Mouse (Mus musculus) liver, embryonic 12.5 days (tissue): ENCODE data around the gene Steap2. TPM values are rescaled to one million over a fixed set of nuclear protein-coding genes. Genes with fewer than 3 reads are reported as not detected.
"Not testable (repeated sequence)": the region's sequence is repeated elsewhere in the genome, so short reads cannot be mapped to it uniquely, and the experiment has no call there.

ENCODE experiments used
- ATAC-seq: fragments of 200-750 bp; cut with Nextera tagmentation; 2 replicates; pipeline ENCODE4 v1.8.0; 2017; ENCODE audit warnings: moderate number of reproducible peaks, mild to moderate bottlenecking, moderate library complexity
- H3K27ac ChIP-seq: fragments of 300-500 bp; sonication (generic); 2 replicates; pipeline ENCODE4 v1.5.1; 2016; ENCODE audit warnings: mild to moderate bottlenecking
- H3K27me3 ChIP-seq: fragments of 300-500 bp; sonication (generic); replicated peaks from 2 replicates; pipeline ENCODE4 v1.6.1; 2016; ENCODE audit warnings: mild to moderate bottlenecking, moderate library complexity
- H3K36me3 ChIP-seq: fragments of 300-500 bp; sonication (generic); 2 replicates; pipeline ENCODE4 v1.6.1; 2016; ENCODE audit warnings: mild to moderate bottlenecking, moderate library complexity
- H3K4me1 ChIP-seq: fragments of 300-500 bp; sonication (generic); 2 replicates; pipeline ENCODE4 v1.6.1; 2016
- H3K4me2 ChIP-seq: fragments of 300-500 bp; sonication (generic); 2 replicates; pipeline ENCODE4 v1.6.1; 2016; ENCODE audit warnings: mild to moderate bottlenecking, moderate library complexity
- H3K4me3 ChIP-seq: fragments of 300-500 bp; sonication (generic); 2 replicates; pipeline ENCODE4 v1.5.1; 2016; ENCODE audit warnings: mild to moderate bottlenecking, moderate library complexity
- H3K9ac ChIP-seq: fragments of 300-500 bp; sonication (generic); 2 replicates; pipeline ENCODE4 v1.6.1; 2016; ENCODE audit warnings: mild to moderate bottlenecking, moderate library complexity
- H3K9me3 ChIP-seq: fragments of 300-500 bp; sonication (generic); replicated peaks from 2 replicates; pipeline ENCODE4 v1.6.1; 2016; ENCODE audit warnings: mild to moderate bottlenecking, moderate library complexity
- WGBS: fragments of 180-500 bp; shearing (Covaris S2); methylation state at CpG from one replicate; pipeline ENCODE4 v1.1.7; 2016; ENCODE audit not compliant: insufficient replicate concordance; 5-methylcytosine and 5-hydroxymethylcytosine counted together
- polyA plus RNA-seq: library from polyadenylated mRNA; unstranded; fragments of >200 nt; fragmentation: Nextera tagmentation; extraction: Ambion mirVana; gene quantifications from 2 replicates; pipeline ENCODE4 v1.2.1, GENCODE M21; 2016

Gene Steap2
- polyA plus RNA-seq, 1 experiment from 2014 or later, result 7.2 TPM

DNA sequence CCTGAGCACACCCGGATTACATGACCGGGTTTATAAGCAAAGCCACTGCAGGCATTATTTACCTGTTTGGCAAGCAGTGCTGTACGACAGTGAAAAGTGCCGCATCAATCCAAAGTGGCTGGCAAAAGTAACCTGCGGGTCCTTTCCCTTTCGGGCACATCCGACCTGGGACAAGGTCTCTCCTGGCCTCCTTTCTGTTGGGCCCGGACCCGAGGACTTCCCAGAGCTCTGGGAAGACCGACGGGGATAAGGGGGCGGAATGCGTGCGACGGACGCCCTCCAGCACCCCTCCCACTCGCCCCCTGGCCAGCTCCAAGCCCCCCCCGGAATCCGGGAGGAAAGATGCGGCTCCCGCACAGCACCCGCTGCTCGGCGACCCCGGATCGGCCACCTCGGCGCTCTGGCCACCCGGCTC is 830 bp downstream of the Steap2 start:
- under 1% methylated on average over 29 of the region's 29 CpGs for WGBS
- Histone ChIP-seq H3K27ac (peak overlapping the region; percentile 71), H3K36me3 (no peaks in the 10 kb centered on the region), H3K4me2 (peak overlapping the region; percentile 68), H3K9ac (peak overlapping the region; percentile 61), H3K4me1 (no peaks in the 10 kb centered on the region), H3K27me3 (peaks cover 38% of the 10 kb centered on the region), H3K9me3 (no peaks in the 10 kb centered on the region), H3K4me3 (peak overlapping the region; percentile 58)
- ATAC-seq, result peak; percentile 46

DNA sequence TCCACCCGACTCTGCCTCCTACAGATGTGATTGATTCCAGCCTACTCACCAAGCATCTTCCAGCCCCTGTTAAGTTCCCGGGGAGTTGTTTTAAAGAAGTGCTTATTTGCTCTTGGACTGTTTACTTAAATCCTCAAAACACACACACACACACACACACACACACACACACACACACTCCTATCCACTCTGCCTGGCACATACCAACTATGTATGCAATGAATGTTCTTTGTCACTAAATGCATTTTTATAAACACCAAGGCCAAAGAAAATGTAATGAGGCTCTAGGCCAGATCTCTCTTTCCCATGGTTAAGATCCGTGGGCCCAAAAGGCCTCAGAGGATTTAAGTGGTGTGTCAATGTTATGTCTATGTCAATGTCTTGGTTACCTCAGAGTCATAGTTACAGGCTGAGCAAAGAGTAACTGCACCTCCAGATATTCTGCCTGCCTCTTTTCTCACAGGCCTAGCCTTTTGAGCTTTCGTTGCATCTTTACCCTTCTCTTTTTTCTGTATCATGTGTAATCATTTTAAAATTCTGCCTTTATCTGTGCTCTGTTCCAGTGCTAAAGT is 2.1 kb downstream of the Steap2 start:
- H3K4me3 ChIP-seq, result no peak overlapping the region
- no peak overlapping the region for H3K9ac ChIP-seq
- H3K36me3 ChIP-seq, result no peaks in the 10 kb centered on the region
- ATAC-seq, result no peak
- H3K4me2 ChIP-seq, result peak overlapping the region; percentile 68; the same call in 1 of the 2 replicates
- WGBS, result 55% methylated on average over 4 of the region's 4 CpGs
- H3K27ac ChIP-seq, result no peak overlapping the region
- no peaks in the 10 kb centered on the region for H3K9me3 ChIP-seq
- peaks cover 38% of the 10 kb centered on the region for H3K27me3 ChIP-seq
- no peaks in the 10 kb centered on the region for H3K4me1 ChIP-seq

DNA sequence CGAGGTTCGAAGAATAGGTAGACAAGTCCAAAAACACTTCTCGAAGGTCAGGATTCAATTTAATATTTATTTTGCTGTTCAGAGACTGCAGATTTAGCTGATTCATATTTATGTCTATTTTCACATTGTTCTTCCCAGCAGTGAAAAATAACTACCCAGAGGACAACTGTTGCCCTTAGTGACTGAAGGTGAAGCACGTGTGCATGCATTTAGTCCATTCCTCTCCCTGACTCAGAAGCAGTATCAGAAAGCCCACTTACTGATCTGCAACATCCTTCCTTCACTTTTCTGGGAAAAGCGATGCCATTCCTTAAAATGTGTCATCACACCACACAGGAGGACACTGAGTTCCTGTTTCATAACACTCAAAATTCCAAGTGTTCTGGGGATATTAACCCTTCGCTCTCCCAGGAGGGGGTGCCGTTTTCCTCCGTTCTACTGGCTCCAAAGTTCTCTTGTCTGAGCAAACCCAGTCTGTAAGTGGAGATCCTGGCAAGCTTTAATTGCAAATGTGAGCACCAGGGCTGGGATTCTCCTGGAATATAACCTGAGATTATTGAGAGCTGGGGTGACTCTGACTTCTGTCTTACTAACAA is 5.3 kb downstream of the Steap2 start:
- Histone ChIP-seq H3K27me3 (peaks cover 27% of the 10 kb centered on the region), H3K4me1 (no peaks in the 10 kb centered on the region), H3K9ac (no peak overlapping the region), H3K4me3 (no peak overlapping the region), H3K4me2 (no peak overlapping the region), H3K27ac (no peak overlapping the region), H3K9me3 (no peaks in the 10 kb centered on the region), H3K36me3 (no peaks in the 10 kb centered on the region)
- no peak for ATAC-seq
- 57% methylated on average over 8 of the region's 8 CpGs for WGBS

DNA sequence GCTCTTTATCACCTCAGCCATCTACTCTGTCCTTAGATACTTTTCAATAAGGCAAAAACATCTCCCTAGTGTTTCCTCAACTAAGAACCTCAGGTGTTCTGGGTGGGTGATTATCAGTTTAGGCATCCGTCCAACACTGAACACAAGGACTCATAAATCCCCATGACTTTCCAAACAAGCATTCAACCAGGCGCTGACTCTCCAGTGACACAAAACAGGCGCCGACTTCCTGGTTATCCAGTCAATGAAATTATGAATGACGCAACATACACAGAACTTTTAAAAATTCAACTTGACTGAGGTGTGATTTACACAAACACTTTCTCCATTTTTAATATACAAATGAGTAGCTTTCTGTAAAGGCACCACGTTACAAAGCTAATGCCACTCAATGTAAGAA is 6.2 kb downstream of the Steap2 start:
- Histone ChIP-seq H3K27me3 (peaks cover 19% of the 10 kb centered on the region), H3K4me2 (no peak overlapping the region), H3K27ac (no peak overlapping the region), H3K36me3 (no peaks in the 10 kb centered on the region), H3K4me1 (no peaks in the 10 kb centered on the region), H3K9me3 (no peaks in the 10 kb centered on the region), H3K9ac (no peak overlapping the region), H3K4me3 (no peak overlapping the region)
- 66% methylated on average over 6 of the region's 6 CpGs for WGBS
- no peak for ATAC-seq

DNA sequence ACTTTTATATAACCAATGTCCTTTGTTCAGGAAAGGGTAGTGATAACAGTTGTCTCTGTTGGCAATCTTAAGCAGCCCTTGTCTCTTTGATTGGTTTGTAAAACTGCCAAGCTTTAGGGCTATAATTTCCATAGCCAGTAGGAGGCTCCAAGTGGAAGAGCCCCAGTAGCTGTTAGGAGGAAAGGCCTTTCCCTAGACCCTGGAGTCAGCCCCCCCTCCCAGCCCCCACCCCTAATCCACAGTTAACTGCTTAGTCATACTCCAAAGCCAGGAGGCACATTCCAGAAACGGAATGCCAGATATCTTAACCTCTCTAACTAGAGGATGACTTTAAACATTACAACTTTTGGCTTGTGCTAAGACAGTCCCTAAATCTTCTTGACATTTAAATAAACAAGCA is 7.4 kb downstream of the Steap2 start:
- no peak overlapping the region for H3K4me2 ChIP-seq
- H3K27me3 ChIP-seq, result peaks cover 8% of the 10 kb centered on the region
- WGBS, result 15% methylated on average over 1 of the region's 1 CpGs
- H3K9me3 ChIP-seq, result no peaks in the 10 kb centered on the region
- no peak overlapping the region for H3K4me3 ChIP-seq
- no peaks in the 10 kb centered on the region for H3K4me1 ChIP-seq
- ATAC-seq, result no peak
- no peaks in the 10 kb centered on the region for H3K36me3 ChIP-seq
- no peak overlapping the region for H3K9ac ChIP-seq
- H3K27ac ChIP-seq, result no peak overlapping the region

DNA sequence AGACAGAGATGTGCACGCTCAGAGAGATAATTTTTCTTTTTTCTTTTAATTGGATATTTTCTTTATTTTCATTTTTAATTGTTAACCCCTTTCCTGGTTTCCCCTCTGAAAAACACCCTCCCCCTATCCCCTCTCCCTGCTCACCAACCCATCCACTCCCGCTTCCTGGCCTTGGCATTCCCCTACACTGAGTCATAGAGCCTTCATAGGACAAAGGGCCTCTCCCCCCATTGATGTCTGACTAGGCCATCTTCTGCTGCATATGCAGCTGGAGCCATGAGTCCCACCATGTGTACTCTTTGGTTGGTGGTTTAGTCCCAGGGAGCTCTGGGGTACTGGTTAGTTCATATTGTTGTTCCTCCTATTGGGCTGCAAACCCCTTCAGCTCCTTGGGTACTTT is 9.4 kb downstream of the Steap2 start:
- WGBS, result 55% methylated on average over 2 of the region's 2 CpGs
- ATAC-seq, H3K9me3 ChIP-seq: not testable (repeated sequence)

DNA sequence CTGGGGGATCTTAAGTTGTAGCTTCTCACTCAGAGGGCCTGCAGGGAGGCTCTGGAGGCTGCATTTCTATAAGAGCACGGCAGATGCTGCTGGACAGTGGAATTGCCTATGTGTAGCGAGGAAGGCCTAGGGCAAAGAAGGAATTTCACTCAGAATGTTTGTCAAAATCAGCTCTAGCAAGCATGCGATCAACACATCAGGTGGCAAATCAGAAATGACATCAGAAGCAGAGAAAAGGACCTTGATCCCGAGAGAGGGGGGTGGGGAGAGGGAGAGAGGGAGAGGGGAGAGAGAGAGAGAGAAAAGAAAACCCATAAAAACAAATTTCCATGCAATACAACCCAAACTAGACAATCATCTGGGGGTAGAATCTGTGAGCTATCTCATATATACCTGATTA is 11.1 kb downstream of the Steap2 start:
- H3K36me3 ChIP-seq, result no peaks in the 10 kb centered on the region
- no peaks in the 10 kb centered on the region for H3K4me1 ChIP-seq
- no peak overlapping the region for H3K4me3 ChIP-seq
- WGBS, result 54% methylated on average over 4 of the region's 4 CpGs
- H3K27me3 ChIP-seq, result no peaks in the 10 kb centered on the region
- H3K27ac ChIP-seq, result no peak overlapping the region
- no peak for ATAC-seq
- H3K9me3 ChIP-seq, result no peaks in the 10 kb centered on the region
- H3K4me2 ChIP-seq, result no peak overlapping the region
- H3K9ac ChIP-seq, result no peak overlapping the region

More for the DNA sequence above, 9.4 kb downstream of the Steap2 start:
- H3K36me3 ChIP-seq, H3K27ac ChIP-seq, H3K4me2 ChIP-seq, H3K4me1 ChIP-seq, H3K27me3 ChIP-seq, H3K4me3 ChIP-seq, H3K9ac ChIP-seq: not testable (repeated sequence)

DNA sequence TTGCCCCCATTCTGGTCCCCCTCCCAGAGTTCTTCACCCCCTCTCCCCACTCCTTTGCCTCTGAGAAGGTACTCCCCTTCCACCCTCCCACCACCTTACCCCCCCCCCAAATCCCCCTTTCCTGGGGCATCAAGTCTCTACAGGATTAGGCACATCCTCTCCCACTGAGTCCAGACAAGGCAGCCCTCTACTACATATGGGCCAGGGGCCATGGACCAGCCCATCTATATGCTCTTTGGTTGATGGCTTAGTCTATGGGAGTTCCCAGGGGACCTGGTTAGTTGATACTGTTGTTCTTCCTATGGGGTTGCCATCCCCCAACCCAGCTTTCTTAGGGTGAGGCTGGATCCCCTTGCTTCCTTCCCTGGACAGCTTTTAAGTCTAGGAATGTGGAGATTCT is 14.9 kb downstream of the Steap2 start:
- Histone ChIP-seq H3K4me3 (no peak overlapping the region), H3K36me3 (no peaks in the 10 kb centered on the region; the same call in 1 of the 2 replicates), H3K27me3 (no peaks in the 10 kb centered on the region), H3K9ac (no peak overlapping the region), H3K9me3 (no peaks in the 10 kb centered on the region), H3K4me1 (no peaks in the 10 kb centered on the region), H3K4me2 (no peak overlapping the region), H3K27ac (no peak overlapping the region)
- no peak for ATAC-seq

DNA sequence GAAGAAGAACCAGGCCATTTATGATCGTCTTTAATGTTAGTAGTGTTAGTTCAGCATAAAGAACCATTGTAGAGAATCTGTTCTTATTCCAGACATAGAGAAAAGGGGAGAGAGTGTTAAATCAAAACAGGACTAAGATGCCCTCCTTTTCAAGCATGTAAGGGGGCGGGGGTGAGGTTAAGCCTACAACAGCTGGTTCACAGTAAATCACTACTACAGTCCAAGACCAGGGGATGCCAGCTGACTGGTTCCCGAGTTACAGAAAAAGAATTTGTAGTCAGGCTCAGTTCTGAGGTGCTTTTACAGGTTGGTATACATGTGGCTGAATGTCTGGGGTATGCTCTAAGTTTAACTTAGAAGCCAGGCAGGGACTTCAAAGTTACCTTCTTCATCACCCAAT is 18.3 kb downstream of the Steap2 start:
- H3K9ac ChIP-seq, result no peak overlapping the region
- no peaks in the 10 kb centered on the region for H3K27me3 ChIP-seq
- no peaks in the 10 kb centered on the region; the same call in 1 of the 2 replicates for H3K36me3 ChIP-seq
- H3K4me2 ChIP-seq, result no peak overlapping the region
- H3K4me1 ChIP-seq, result no peaks in the 10 kb centered on the region
- H3K4me3 ChIP-seq, result no peak overlapping the region
- no peaks in the 10 kb centered on the region for H3K9me3 ChIP-seq
- H3K27ac ChIP-seq, result no peak overlapping the region
- WGBS, result 60% methylated on average over 3 of the region's 3 CpGs
- ATAC-seq, result no peak

DNA sequence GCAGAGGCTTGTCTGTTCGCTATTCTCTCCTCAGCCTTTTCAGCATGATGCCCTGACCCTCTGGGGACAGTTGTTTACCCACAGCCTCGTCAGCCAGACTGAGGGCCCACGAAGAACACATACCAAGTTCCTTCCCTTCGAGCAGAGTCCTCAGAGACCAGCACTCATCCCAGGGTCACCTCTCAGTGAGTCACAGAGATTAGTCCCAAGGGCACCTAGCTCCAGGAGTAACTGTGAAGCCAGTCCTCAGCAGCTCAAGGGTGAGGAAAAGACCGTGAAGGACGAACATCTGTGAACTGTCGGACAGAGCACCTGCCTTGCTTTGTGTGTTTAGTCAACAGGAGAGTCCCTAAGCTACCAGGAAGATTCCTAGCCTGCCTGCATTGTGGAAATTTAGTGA is 25.5 kb downstream of the Steap2 start:
- Histone ChIP-seq H3K9ac (no peak overlapping the region), H3K4me3 (no peak overlapping the region), H3K4me1 (no peaks in the 10 kb centered on the region), H3K4me2 (no peak overlapping the region), H3K36me3 (no peaks in the 10 kb centered on the region), H3K27me3 (peaks cover 3% of the 10 kb centered on the region), H3K27ac (no peak overlapping the region), H3K9me3 (no peaks in the 10 kb centered on the region)
- 58% methylated on average over 7 of the region's 7 CpGs for WGBS
- ATAC-seq, result no peak

DNA sequence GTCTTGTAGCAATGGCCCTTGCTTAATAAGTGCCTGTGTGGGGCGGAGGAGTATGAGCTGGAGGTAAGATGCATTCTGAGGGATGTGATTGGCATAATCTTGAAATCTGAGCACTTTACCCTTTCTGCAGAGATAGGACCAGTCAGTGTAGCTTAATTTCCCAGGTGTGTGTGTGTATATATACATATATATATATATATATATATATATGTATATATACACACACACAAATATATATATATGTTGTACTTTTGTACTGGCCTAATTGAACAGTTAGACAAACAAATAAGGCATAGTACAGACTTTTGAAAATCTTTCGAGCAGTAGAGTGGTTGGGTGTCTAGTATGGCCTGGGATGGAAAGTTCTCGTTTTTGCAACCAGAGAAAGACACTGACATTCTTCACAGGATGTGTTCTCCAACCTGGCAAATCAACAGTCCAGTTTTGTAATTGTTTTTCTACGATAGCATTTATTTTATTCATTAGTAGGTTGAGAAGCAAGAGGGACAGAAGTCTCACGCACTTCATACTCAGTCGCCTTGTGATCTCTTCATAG is 29.9 kb downstream of the Steap2 start:
- peak; percentile 37 for ATAC-seq
- Histone ChIP-seq H3K9ac (no peak overlapping the region), H3K4me3 (peak overlapping the region; percentile 57), H3K27ac (no peak overlapping the region), H3K4me2 (peak overlapping the region; percentile 78), H3K9me3 (no peaks in the 10 kb centered on the region), H3K27me3 (peaks cover 19% of the 10 kb centered on the region), H3K36me3 (no peaks in the 10 kb centered on the region), H3K4me1 (no peaks in the 10 kb centered on the region)
- WGBS, result 52% methylated on average over 6 of the region's 6 CpGs

DNA sequence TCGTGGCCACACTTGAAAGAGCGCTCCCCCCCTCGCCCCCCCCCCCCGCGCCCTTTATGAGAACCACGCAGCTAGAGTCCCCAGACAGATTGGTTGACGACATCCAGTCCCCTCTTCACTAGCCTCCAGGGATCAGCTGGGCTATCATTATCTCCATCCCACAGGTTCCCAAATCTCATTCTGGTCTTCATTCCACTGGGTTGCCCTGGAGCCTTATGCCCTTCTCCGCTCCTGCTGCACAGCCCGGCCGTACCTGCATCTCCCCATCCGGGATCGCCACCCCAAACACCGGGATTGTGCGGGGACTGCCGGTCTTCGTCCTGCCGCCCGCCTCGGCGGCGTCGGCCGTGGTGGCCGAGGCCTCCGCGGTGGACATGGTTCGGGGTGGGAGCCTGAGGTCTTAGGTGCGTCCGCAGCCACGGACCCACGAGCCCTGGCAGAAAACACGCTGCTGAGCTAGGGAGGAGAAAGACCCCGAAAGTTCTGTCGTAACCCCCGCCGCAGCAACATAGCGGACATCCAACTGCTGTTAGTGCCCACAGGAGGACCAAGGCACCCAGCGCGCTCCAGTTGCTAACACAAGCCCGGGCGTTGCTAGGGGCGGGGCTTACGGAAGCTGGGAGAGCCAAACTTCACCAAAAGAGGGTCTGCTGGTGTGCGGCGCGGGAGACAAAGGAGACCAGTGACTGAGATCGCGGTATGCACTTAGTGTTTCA is 30.6 kb downstream of the Steap2 start, which contains the start of gene Cfap69:
Gene Cfap69 (minus strand): TSS at position 585 of the 716 bp plus-strand sequence.
- Histone ChIP-seq H3K4me3 (peak within 1 kb of the TSS; percentile 57), H3K9me3 (no peaks in the 10 kb centered on the region), H3K4me2 (peak within 1 kb of the TSS; percentile 78), H3K9ac (peak within 1 kb of the TSS; percentile 39; the same call in 1 of the 2 replicates), H3K36me3 (no peaks in the 10 kb centered on the region), H3K27me3 (peaks cover 19% of the 10 kb centered on the region), H3K27ac (no peak within 1 kb of the TSS), H3K4me1 (no peaks in the 10 kb centered on the region)
- 1% methylated on average over 48 of the region's 48 CpGs for WGBS
- ATAC-seq, result peak; percentile 74
